Mouse (Mus musculus) MEL (cell line): Measurements from ENCODE around the gene Morn2. TPM values are rescaled to one million over a fixed set of nuclear protein-coding genes. Genes with fewer than 3 reads are reported as not detected.

Experiments
- DNase-seq: peaks from one replicate; pipeline ENCODE4 v3.0.0; 2011; ENCODE audit warnings: low read depth, low spot score
- H3K27ac ChIP-seq: 2 replicates; pipeline ENCODE4 v1.5.1; 2012; ENCODE audit warnings: low read depth, mild to moderate bottlenecking, control low read depth, low read length, moderate library complexity; ENCODE audit not compliant: control insufficient read depth
- H3K27me3 ChIP-seq, 2 experiments: fragments of 150-350 bp in 1 of 2; sonication (generic) in 1 of 2; 2 replicates each; pipeline ENCODE4 v1.6.1; 2012; ENCODE audit warnings: low read length in 2 of 2, mild to moderate bottlenecking in 2 of 2, improper control_type of control experiment in 1 of 2, moderate library complexity in 1 of 2; ENCODE audit not compliant: insufficient read depth in 2 of 2, control insufficient read depth in 1 of 2
- H3K36me3 ChIP-seq, 2 experiments: 2 replicates each; pipeline ENCODE4 v1.6.1; 2012 to 2014; ENCODE audit warnings: low read length in 2 of 2, improper control_type of control experiment in 1 of 2, inconsistent platforms in 1 of 2, mild to moderate bottlenecking in 1 of 2; ENCODE audit not compliant: insufficient read depth in 2 of 2, control insufficient read depth in 1 of 2
- H3K4me1 ChIP-seq, 2 experiments: fragments of 150-350 bp in 1 of 2; sonication (generic) in 1 of 2; 2 replicates each; pipeline ENCODE4 v1.6.1; 2012; ENCODE audit warnings: low read length in 2 of 2, improper control_type of control experiment in 1 of 2, mild to moderate bottlenecking in 1 of 2; ENCODE audit not compliant: insufficient read depth in 2 of 2, control insufficient read depth in 1 of 2
- H3K4me3 ChIP-seq, 2 experiments: fragments of 150-350 bp in 1 of 2; sonication (generic) in 1 of 2; 2 replicates each; pipeline ENCODE4 v1.5.1; 2012; ENCODE audit warnings: low read depth in 2 of 2, low read length in 2 of 2, mild to moderate bottlenecking in 2 of 2, moderate library complexity in 2 of 2, control low read depth in 1 of 2, improper control_type of control experiment in 1 of 2; ENCODE audit not compliant: control insufficient read depth in 1 of 2, insufficient read depth in 1 of 2
- H3K79me2 ChIP-seq: 2 replicates; pipeline ENCODE4 v1.6.1; 2012; ENCODE audit warnings: mild to moderate bottlenecking, low read length, moderate library complexity; ENCODE audit not compliant: control insufficient read depth, poor library complexity, insufficient read depth
- H3K9ac ChIP-seq: 2 replicates; pipeline ENCODE4 v1.6.1; 2012; ENCODE audit warnings: low read depth, mild to moderate bottlenecking, control low read depth, low read length, moderate library complexity; ENCODE audit not compliant: control insufficient read depth, poor library complexity, severe bottlenecking
- H3K9me3 ChIP-seq: fragments of 150-350 bp; sonication (generic); replicated peaks from 2 replicates; pipeline ENCODE4 v1.6.1; 2012; ENCODE audit warnings: mild to moderate bottlenecking, low read length, improper control_type of control experiment, moderate library complexity; ENCODE audit not compliant: insufficient read depth
- CHD1 ChIP-seq: IDR thresholded peaks from 2 replicates; pipeline ENCODE4 v1.6.1; 2012; ENCODE audit warnings: low read depth, mild to moderate bottlenecking, inconsistent platforms, low read length, improper control_type of control experiment
- CHD2 ChIP-seq: IDR thresholded peaks from 2 replicates; pipeline ENCODE4 v1.6.1; 2011; ENCODE audit warnings: low read length, improper control_type of control experiment
- ETS1 ChIP-seq: IDR thresholded peaks from 2 replicates; pipeline ENCODE4 v1.6.1; 2012; ENCODE audit warnings: low read depth, mild to moderate bottlenecking, inconsistent platforms, low read length, improper control_type of control experiment, moderate library complexity
- GABPA ChIP-seq: IDR thresholded peaks from 2 replicates; pipeline ENCODE4 v1.6.1; 2012; ENCODE audit warnings: low read depth, mild to moderate bottlenecking, inconsistent platforms, low read length, improper control_type of control experiment, moderate library complexity
- GATA1 ChIP-seq: IDR thresholded peaks from 2 replicates; pipeline ENCODE4 v1.6.1; 2011; ENCODE audit warnings: low read depth, low read length, improper control_type of control experiment
- KAT2A ChIP-seq: conservative IDR thresholded peaks from 2 replicates; pipeline ENCODE4 v1.6.1; 2012; ENCODE audit warnings: low read depth, low read length, improper control_type of control experiment, inconsistent platforms
- MAFK ChIP-seq: IDR thresholded peaks from 2 replicates; pipeline ENCODE4 v1.6.1; 2011; ENCODE audit warnings: low read depth, mild to moderate bottlenecking, low read length, improper control_type of control experiment, borderline replicate concordance
- MEF2A ChIP-seq: IDR thresholded peaks from 2 replicates; pipeline ENCODE4 v1.6.1; 2014; ENCODE audit warnings: low read depth, mild to moderate bottlenecking, inconsistent platforms, low read length, improper control_type of control experiment; ENCODE audit not compliant: poor library complexity, insufficient replicate concordance, severe bottlenecking; ENCODE audit errors: extremely low read depth
- MXI1 ChIP-seq: IDR thresholded peaks from 2 replicates; pipeline ENCODE4 v1.6.1; 2011; ENCODE audit warnings: mild to moderate bottlenecking, low read depth, low read length, improper control_type of control experiment
- MYB ChIP-seq: IDR thresholded peaks from 2 replicates; pipeline ENCODE4 v1.6.1; 2011; ENCODE audit warnings: mild to moderate bottlenecking, low read depth, low read length, improper control_type of control experiment
- MYC ChIP-seq: IDR thresholded peaks from 2 replicates; pipeline ENCODE4 v1.6.1; 2011; ENCODE audit warnings: low read depth, mild to moderate bottlenecking, low read length, improper control_type of control experiment, moderate library complexity
- NELFE ChIP-seq: IDR thresholded peaks from 2 replicates; pipeline ENCODE4 v1.6.1; 2011; ENCODE audit warnings: low read depth, low read length, improper control_type of control experiment
- NRF1 ChIP-seq: IDR thresholded peaks from 2 replicates; pipeline ENCODE4 v1.6.1; 2014; ENCODE audit warnings: low read depth, mild to moderate bottlenecking, inconsistent platforms, low read length, improper control_type of control experiment, moderate library complexity; ENCODE audit not compliant: poor library complexity, insufficient read depth, severe bottlenecking
- POLR2A ChIP-seq, 2 experiments: IDR thresholded peaks; 2 replicates each; pipeline ENCODE4 v1.6.1; 2011 to 2012; ENCODE audit warnings: low read length in 2 of 2, mild to moderate bottlenecking in 2 of 2, control low read depth in 1 of 2, improper control_type of control experiment in 1 of 2, low read depth in 1 of 2, moderate library complexity in 1 of 2; ENCODE audit not compliant: control insufficient read depth in 1 of 2, insufficient read depth in 1 of 2, poor library complexity in 1 of 2
- POLR2AphosphoS5 ChIP-seq: IDR thresholded peaks from 2 replicates; pipeline ENCODE4 v1.6.1; 2012; ENCODE audit warnings: low read depth, borderline replicate concordance, mild to moderate bottlenecking, inconsistent platforms, low read length, moderate library complexity, mixed read lengths
- RAD21 ChIP-seq: IDR thresholded peaks from 2 replicates; pipeline ENCODE4 v1.6.1; 2011; ENCODE audit warnings: mild to moderate bottlenecking, low read depth, low read length, improper control_type of control experiment
- RCOR1 ChIP-seq: IDR thresholded peaks from 2 replicates; pipeline ENCODE4 v1.6.1; 2012; ENCODE audit warnings: low read depth, mild to moderate bottlenecking, inconsistent platforms, low read length, improper control_type of control experiment
- SIN3A ChIP-seq: IDR thresholded peaks from 2 replicates; pipeline ENCODE4 v1.6.1; 2012; ENCODE audit warnings: low read length, improper control_type of control experiment, inconsistent platforms
- SMC3 ChIP-seq: IDR thresholded peaks from 2 replicates; pipeline ENCODE4 v1.6.1; 2011; ENCODE audit warnings: low read depth, low read length, improper control_type of control experiment
- TAL1 ChIP-seq: IDR thresholded peaks from 2 replicates; pipeline ENCODE4 v1.6.1; 2012; ENCODE audit warnings: mild to moderate bottlenecking, inconsistent platforms, low read length, moderate library complexity, mixed read lengths
- UBTF ChIP-seq: IDR thresholded peaks from 2 replicates; pipeline ENCODE4 v1.6.1; 2012; ENCODE audit warnings: low read depth, mild to moderate bottlenecking, inconsistent platforms, low read length, improper control_type of control experiment, moderate library complexity, borderline replicate concordance; ENCODE audit not compliant: insufficient read depth
- polyA plus RNA-seq, 2 experiments: library from polyadenylated mRNA; stranded (reverse) in 1 of 2; unstranded in 1 of 2; fragments of >175 nt in 1 of 2; fragments of >200 nt in 1 of 2; gene quantifications; 2 replicates each; pipeline versions ENCODE4 v1.2.1 to v1.2.4; 2012; ENCODE audit warnings: low replicate concordance in 2 of 2, low read depth in 1 of 2; ENCODE audit not compliant: insufficient read length in 2 of 2, insufficient read depth in 1 of 2, missing spikeins in 1 of 2
- total RNA-seq: library from RNA; depleted of rRNA; stranded (reverse); fragments of 300-350 nt; gene quantifications from 2 replicates; pipeline ENCODE4 v1.2.3, GENCODE M21; 2012

Morn2 gene
- total and polyA plus RNA-seq, 3 experiments = 7.4 to 18.1 TPM; not detected in 1

DNA sequence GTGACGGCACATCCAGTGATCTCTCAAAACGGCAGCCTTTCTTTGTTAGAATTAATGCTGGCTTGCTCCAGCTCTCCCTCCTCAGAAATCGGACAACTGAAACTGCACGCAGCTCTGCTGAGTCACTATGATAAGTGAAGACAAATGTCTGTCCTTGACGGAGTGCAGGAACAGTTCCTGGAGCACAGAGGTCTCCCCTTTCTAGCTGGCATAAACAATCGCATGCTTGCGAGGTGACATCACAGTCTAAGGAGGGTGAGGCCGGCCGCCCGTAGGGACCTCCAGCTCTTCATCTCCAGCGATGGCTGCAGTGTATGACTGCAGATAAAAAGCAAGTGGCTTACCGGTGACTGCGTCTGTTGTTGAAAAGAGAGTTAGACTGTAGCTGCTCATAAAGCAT, 34.8 kb upstream of the Morn2 start:
- no peak for DNase-seq
- no peak overlapping the region for H3K9ac ChIP-seq

DNA sequence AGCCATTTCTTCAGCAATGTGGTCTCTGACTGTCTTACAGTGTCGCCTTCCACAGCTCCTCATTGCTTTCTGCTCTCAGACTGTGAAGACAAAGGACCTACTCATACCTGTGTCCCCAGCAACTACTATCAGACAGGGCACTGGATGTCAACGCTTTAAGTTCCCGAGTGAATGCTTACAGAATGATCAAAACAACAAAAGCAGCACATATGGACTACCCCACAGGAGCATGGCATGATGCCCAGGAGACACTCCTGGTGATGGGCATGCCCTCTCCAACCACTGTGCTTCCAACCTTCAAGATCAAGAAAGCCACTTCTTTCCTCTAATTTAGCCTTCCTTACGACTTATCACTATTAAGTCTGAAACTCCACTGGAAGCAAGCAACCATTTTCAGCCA, 22.9 kb upstream of the Morn2 start:
- no peak overlapping the region for H3K4me3 ChIP-seq
- H3K79me2 ChIP-seq = no peaks in the 10 kb centered on the region
- H3K4me1 ChIP-seq = no peaks in the 10 kb centered on the region
- no peaks in the 10 kb centered on the region for H3K27me3 ChIP-seq
- H3K36me3 ChIP-seq = no peaks in the 10 kb centered on the region
- no peak for DNase-seq
- no peak overlapping the region for H3K9ac ChIP-seq
- no peak overlapping the region for H3K27ac ChIP-seq
- TF ChIP-seq MXI1 (no peak), SIN3A (no peak), NELFE (no peak), ETS1 (no peak), MYC (no peak), MAFK (no peak), CHD1 (no peak), MEF2A (no peak), NRF1 (no peak)
- no peaks in the 10 kb centered on the region for H3K9me3 ChIP-seq

More for the DNA sequence above, 34.8 kb upstream of the Morn2 start:
- Histone ChIP-seq H3K36me3 (no peaks in the 10 kb centered on the region; a peak in 1 of 4 replicates), H3K4me1 (no peaks in the 10 kb centered on the region), H3K79me2 (no peaks in the 10 kb centered on the region), H3K27me3 (no peaks in the 10 kb centered on the region), H3K4me3 (no peak overlapping the region), H3K27ac (no peak overlapping the region), H3K9me3 (no peaks in the 10 kb centered on the region)
- TF ChIP-seq TAL1 (no peak), POLR2A (IDR thresholded peaks at IDR 0.05; ENCODE audit: control insufficient read depth in 1 of 2, insufficient read depth in 1 of 2, low read depth in 1 of 2, low read length in 2 of 2, poor library complexity in 1 of 2) (no peak), POLR2AphosphoS5 (no peak), GATA1 (no peak), UBTF (no peak), RAD21 (no peak), MYB (no peak), CHD2 (no peak), RCOR1 (no peak), SIN3A (no peak), GABPA (no peak), KAT2A (no peak), SMC3 (no peak), NRF1 (no peak)
